ENCODE assay signal across 8 mouse cellular contexts in genomic region chr1:156559641-156560020, GRCm38 (mm10). TPM values are rescaled to one million over a fixed set of nuclear protein-coding genes. Genes with fewer than 3 reads are reported as not detected.
DNase-seq lines count a peak whose midpoint lies in the region; ATAC-seq and TF ChIP-seq lines count a peak whose summit lies in the region.

No protein-coding gene starts in this region.

- H3K4me1 ChIP-seq in heart, embryonic 15.5 days (replicated peaks): peaks cover 14% of the 10 kb centered on the region
- H3K4me1 ChIP-seq in embryonic facial prominence, embryonic 13.5 days: peaks cover 10% of the 10 kb centered on the region
- peaks cover 12% of the 10 kb centered on the region; the same call in 1 of the 2 replicates for H3K4me1 ChIP-seq in limb, embryonic 12.5 days (replicated peaks)
- peaks cover 26% of the 10 kb centered on the region for H3K4me1 ChIP-seq in neural tube, embryonic 15.5 days

- H3K9ac ChIP-seq in heart, embryonic 15.5 days: peak overlapping the region; percentile 94
- H3K9ac ChIP-seq in embryonic facial prominence, embryonic 13.5 days: peak overlapping the region; percentile 99
- peak overlapping the region; percentile 99 for H3K9ac ChIP-seq in limb, embryonic 12.5 days (replicated peaks)
- peak overlapping the region; percentile 98 for H3K9ac ChIP-seq in neural tube, embryonic 15.5 days (replicated peaks)

- H3K4me2 ChIP-seq in heart, embryonic 15.5 days: peak overlapping the region; percentile 87
- peak overlapping the region; percentile 69 for H3K4me2 ChIP-seq in embryonic facial prominence, embryonic 13.5 days
- peak overlapping the region; percentile 63 for H3K4me2 ChIP-seq in limb, embryonic 12.5 days
- H3K4me2 ChIP-seq in neural tube, embryonic 15.5 days: peak overlapping the region; percentile 82

- DNase-seq in heart, postnatal 4 days: no peak
- no peak for DNase-seq in cerebellum, adult 9-10 months
- DNase-seq in gastrocnemius, postnatal 14 days: no peak

- TF ChIP-seq CTCF in C2C12 (IDR thresholded peaks at IDR 0.05; ENCODE audit: control insufficient read depth, insufficient read depth, insufficient read length): no peak

- no peaks in the 10 kb centered on the region for H3K36me3 ChIP-seq in heart, embryonic 15.5 days
- H3K36me3 ChIP-seq in C2C12 (ENCODE audit: control insufficient read depth, insufficient read depth): peaks cover 4% of the 10 kb centered on the region
- H3K36me3 ChIP-seq in embryonic facial prominence, embryonic 13.5 days: no peaks in the 10 kb centered on the region
- 0 out of 2 replicates have a peak, but pooled peaks cover under 1% of the 10 kb centered on the region for H3K36me3 ChIP-seq in limb, embryonic 12.5 days
- H3K36me3 ChIP-seq in neural tube, embryonic 15.5 days: no peaks in the 10 kb centered on the region

- ATAC-seq in heart, embryonic 15.5 days (replicated peaks; ENCODE audit: insufficient number of reproducible peaks, insufficient read depth, low FRiP score, low read depth): no peak
- no peak for ATAC-seq in embryonic facial prominence, embryonic 13.5 days (ENCODE audit: insufficient number of reproducible peaks, insufficient read depth, low FRiP score, low TSS enrichment, low read depth)
- ATAC-seq in limb, embryonic 12.5 days (ENCODE audit: insufficient number of reproducible peaks, insufficient read depth, low FRiP score, low TSS enrichment, low read depth): no peak
- ATAC-seq in neural tube, embryonic 15.5 days (ENCODE audit: low FRiP score): peak; percentile 40

- H3K79me3 ChIP-seq in C2C12 (ENCODE audit: low read depth): peaks cover 42% of the 10 kb centered on the region

- H3K79me2 ChIP-seq in C2C12 (ENCODE audit: control insufficient read depth, insufficient read depth): peaks cover 60% of the 10 kb centered on the region

- H3K27ac ChIP-seq in heart, embryonic 15.5 days: peak overlapping the region; percentile 88; the same call in 1 of the 2 replicates
- peak overlapping the region; percentile 96; the same call in 1 of the 2 replicates for H3K27ac ChIP-seq in embryonic facial prominence, embryonic 13.5 days
- H3K27ac ChIP-seq in limb, embryonic 12.5 days: peak overlapping the region; percentile 97
- peak overlapping the region; percentile 98 for H3K27ac ChIP-seq in neural tube, embryonic 15.5 days (replicated peaks)

- no peaks in the 10 kb centered on the region for H3K27me3 ChIP-seq in heart, embryonic 15.5 days
- H3K27me3 ChIP-seq in C2C12 (ENCODE audit: control insufficient read depth, insufficient read depth, insufficient read length): no peaks in the 10 kb centered on the region
- no peaks in the 10 kb centered on the region for H3K27me3 ChIP-seq in embryonic facial prominence, embryonic 13.5 days
- no peaks in the 10 kb centered on the region for H3K27me3 ChIP-seq in limb, embryonic 12.5 days
- H3K27me3 ChIP-seq in neural tube, embryonic 15.5 days (replicated peaks): no peaks in the 10 kb centered on the region

- peak overlapping the region; percentile 93 for H3ac ChIP-seq in C2C12 (ENCODE audit: control insufficient read depth, insufficient read length, low read depth)

- intact Hi-C loops in gastrocnemius, postnatal 14 days (cut with DNase I; ENCODE audit: low total_unique reads): no loop called here

- 12% methylated on average over 8 of the region's 8 CpGs for WGBS in heart, embryonic 15.5 days
- WGBS in embryonic facial prominence, embryonic 13.5 days: 9% methylated on average over 8 of the region's 8 CpGs
- WGBS in limb, embryonic 12.5 days: 14% methylated on average over 8 of the region's 8 CpGs
- 8% methylated on average over 8 of the region's 8 CpGs for WGBS in neural tube, embryonic 15.5 days

- H3K9me3 ChIP-seq in heart, embryonic 15.5 days (replicated peaks): no peaks in the 10 kb centered on the region
- no peaks in the 10 kb centered on the region for H3K9me3 ChIP-seq in embryonic facial prominence, embryonic 13.5 days
- H3K9me3 ChIP-seq in limb, embryonic 12.5 days: no peaks in the 10 kb centered on the region
- no peaks in the 10 kb centered on the region for H3K9me3 ChIP-seq in neural tube, embryonic 15.5 days (replicated peaks)

- H3K4me3 ChIP-seq in heart, embryonic 15.5 days: peak overlapping the region; percentile 78
- H3K4me3 ChIP-seq in C2C12 (ENCODE audit: insufficient read depth, poor library complexity, severe bottlenecking): peak overlapping the region; percentile 90
- H3K4me3 ChIP-seq in embryonic facial prominence, embryonic 13.5 days: peak overlapping the region; percentile 95
- peak overlapping the region; percentile 95 for H3K4me3 ChIP-seq in limb, embryonic 12.5 days (replicated peaks)
- peak overlapping the region; percentile 97 for H3K4me3 ChIP-seq in neural tube, embryonic 15.5 days (replicated peaks)

TF ChIP-seq in C2C12, 6 proteins besides CTCF, POLR2A, EP300 and RAD21:
- TF ChIP-seq MYOD1 (IDR thresholded peaks at IDR 0.05; ENCODE audit: control insufficient read depth, insufficient read length, low read depth) (no peak), FOSL1 (IDR thresholded peaks at IDR 0.05; ENCODE audit: insufficient read depth, low read length, poor library complexity, severe bottlenecking) (no peak), MYOG (IDR thresholded peaks at IDR 0.05; ENCODE audit: control insufficient read depth, extremely low read depth, insufficient read length) (no peak), USF1 (IDR thresholded peaks at IDR 0.05; ENCODE audit: low read depth) (no peak), MAX (IDR thresholded peaks at IDR 0.05) (no peak), CEBPB (IDR thresholded peaks at IDR 0.05; ENCODE audit: low read depth) (no peak)

RNA-seq across cellular contexts. Expression of gene Abl2, which starts 1.0 kb away (rescaled TPM):
- 2.4 and 2.8 TPM in 2 replicates for polyA plus RNA-seq in heart, embryonic 15.5 days (2015; fragmentation: Nextera tagmentation; extraction: Ambion mirVana)
- total RNA-seq in heart, postnatal 4 days (2021): 10 to 100 TPM; 24.0 to 26.1 TPM
- polyA plus RNA-seq in C2C12 (2012; fragmentation: generic; extraction: Trizol): 17.1 TPM
- 5.2 and 5.9 TPM in 2 replicates for polyA plus RNA-seq in embryonic facial prominence, embryonic 13.5 days (2015; fragmentation: Nextera tagmentation; extraction: Ambion mirVana)
- polyA plus RNA-seq in limb, embryonic 12.5 days (2016; fragmentation: Nextera tagmentation; extraction: Ambion mirVana): 6.0 and 6.1 TPM in 2 replicates
- polyA plus RNA-seq in neural tube, embryonic 15.5 days (2015; fragmentation: Nextera tagmentation; extraction: Ambion mirVana): 5.3 and 5.4 TPM in 2 replicates
- 10 to 100 TPM; 12.9 to 14.1 TPM for total RNA-seq in gastrocnemius, postnatal 14 days (2021)

RNA-seq across cellular contexts. Expression of gene Gm10031, which starts 35.8 kb away (rescaled TPM):
- 0.25 and 0.39 TPM in 2 replicates for polyA plus RNA-seq in heart, embryonic 15.5 days (2015; fragmentation: Nextera tagmentation; extraction: Ambion mirVana)
- total RNA-seq in heart, postnatal 4 days (2021): 10 to 100 TPM; 43.1 to 47.8 TPM
- 1.5 TPM for polyA plus RNA-seq in C2C12 (2012; fragmentation: generic; extraction: Trizol)
- polyA plus RNA-seq in embryonic facial prominence, embryonic 13.5 days (2015; fragmentation: Nextera tagmentation; extraction: Ambion mirVana): 0.25 and 1.3 TPM in 2 replicates
- 0.33 and 0.59 TPM in 2 replicates for polyA plus RNA-seq in limb, embryonic 12.5 days (2016; fragmentation: Nextera tagmentation; extraction: Ambion mirVana)
- 0.40 and 0.45 TPM in 2 replicates for polyA plus RNA-seq in neural tube, embryonic 15.5 days (2015; fragmentation: Nextera tagmentation; extraction: Ambion mirVana)
- total RNA-seq in gastrocnemius, postnatal 14 days (2021): 10 to 100 TPM; 35.3 to 36.8 TPM
